Mouse (Mus musculus) forebrain, embryonic 14.5 days (tissue): ENCODE measurements at regions not wholly inside any gene's neighbourhood (a gene's known extent, or its start where the extent isn't known, plus 50 kb on each side); places are given as distances from the start of the nearest gene placed in this dataset.

Experiments
- ATAC-seq: fragments of 200-750 bp; cut with Nextera tagmentation; 2 replicates; pipeline ENCODE4 v1.8.0; 2017; ENCODE audit warnings: mild to moderate bottlenecking, moderate library complexity
- DNase-seq: peaks from one replicate; pipeline ENCODE4 v3.0.0-alpha.2; 2015; ENCODE audit warnings: low spot score
- H3K27ac ChIP-seq: fragments of 300-500 bp; sonication (generic); 2 replicates; pipeline ENCODE4 v1.5.1; 2014; ENCODE audit warnings: low read depth, mild to moderate bottlenecking, control low read depth, low read length, moderate library complexity
- H3K27me3 ChIP-seq: fragments of 300-500 bp; sonication (generic); replicated peaks from 2 replicates; pipeline ENCODE4 v1.6.1; 2014; ENCODE audit warnings: low read length, control low read depth, mixed read lengths; ENCODE audit not compliant: control insufficient read depth, insufficient read depth
- H3K36me3 ChIP-seq: fragments of 300-500 bp; sonication (generic); 2 replicates; pipeline ENCODE4 v1.6.1; 2014; ENCODE audit warnings: low read length, control low read depth; ENCODE audit not compliant: control insufficient read depth, insufficient read depth
- H3K4me1 ChIP-seq: fragments of 300-500 bp; sonication (generic); 2 replicates; pipeline ENCODE4 v1.6.1; 2014; ENCODE audit warnings: antibody characterized with exemption, low read length, control low read depth; ENCODE audit not compliant: control insufficient read depth, insufficient read depth
- H3K4me2 ChIP-seq: fragments of 300-500 bp; sonication (generic); 2 replicates; pipeline ENCODE4 v1.6.1; 2014; ENCODE audit warnings: mild to moderate bottlenecking, control low read depth, low read length
- H3K4me3 ChIP-seq: fragments of 300-500 bp; sonication (generic); 2 replicates; pipeline ENCODE4 v1.5.1; 2014; ENCODE audit warnings: low read depth, low read length, control low read depth
- H3K9ac ChIP-seq: fragments of 300-500 bp; sonication (generic); 2 replicates; pipeline ENCODE4 v1.6.1; 2014; ENCODE audit warnings: mild to moderate bottlenecking, low read length, control low read depth, moderate library complexity
- H3K9me3 ChIP-seq: fragments of 300-500 bp; sonication (generic); replicated peaks from 2 replicates; pipeline ENCODE4 v1.6.1; 2016; ENCODE audit warnings: low read length, control low read depth, mixed read lengths; ENCODE audit not compliant: control insufficient read depth
- WGBS: fragments of 180-500 bp; shearing (Covaris S2); extraction: QIAGEN DNeasy Blood & Tissue Kit; methylation state at CpG from one replicate; pipeline ENCODE4 v1.1.7; 2014; 5-methylcytosine and 5-hydroxymethylcytosine counted together

DNA sequence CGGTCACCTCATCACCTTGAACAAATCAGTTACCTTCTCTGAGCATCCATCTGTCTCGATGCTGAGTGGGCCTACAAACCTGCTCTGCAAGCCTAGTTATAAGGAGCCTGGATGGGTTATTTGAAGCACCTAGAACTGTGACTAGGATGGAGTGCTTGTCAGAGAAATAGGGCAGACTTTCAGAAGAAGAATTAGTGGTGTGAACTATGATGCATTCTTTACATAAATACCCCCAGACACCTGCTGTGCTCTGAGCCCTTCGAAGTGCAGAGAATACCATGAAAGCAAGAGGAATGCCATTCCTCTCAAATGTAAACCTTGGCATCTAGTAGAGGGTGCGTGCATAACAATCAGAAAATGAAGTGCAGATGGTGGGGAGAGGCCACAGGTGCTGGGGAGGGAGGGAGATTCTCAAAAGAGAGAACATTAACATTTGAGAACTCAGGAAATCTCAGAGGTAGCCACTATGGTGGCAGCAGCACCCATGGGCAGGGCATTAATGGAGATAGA lies 113.3 kb downstream of the Apip start:
- ATAC-seq (no peak), DNase-seq (no peak)
- Histone ChIP-seq H3K4me1 (no peaks in the 10 kb centered on the region), H3K4me2 (no peak overlapping the region), H3K27me3 (no peaks in the 10 kb centered on the region), H3K27ac (no peak overlapping the region), H3K9ac (no peak overlapping the region), H3K9me3 (no peaks in the 10 kb centered on the region), H3K4me3 (no peak overlapping the region), H3K36me3 (no peaks in the 10 kb centered on the region)
- 73% methylated on average over 4 of the region's 4 CpGs for WGBS

DNA sequence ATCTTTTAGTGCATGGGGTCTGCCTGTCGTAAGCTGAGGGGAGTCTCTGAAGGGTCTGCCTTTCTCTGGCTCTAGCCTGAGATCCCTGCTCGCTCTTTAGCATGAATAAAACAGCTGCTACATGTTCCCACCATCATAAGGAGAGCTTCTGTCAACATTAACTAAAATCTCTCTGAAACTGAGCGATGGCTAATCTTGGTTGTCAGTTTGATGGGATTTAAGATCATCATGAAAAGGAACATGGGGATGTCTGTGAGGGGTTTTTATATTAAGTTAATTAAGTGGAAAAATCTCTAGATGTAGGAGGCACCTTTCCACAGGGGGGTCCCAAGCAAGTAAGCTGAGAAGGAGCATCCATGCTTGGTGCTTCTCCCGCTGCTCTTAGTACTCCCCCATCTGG lies 110.5 kb downstream of the Ehf start:
- WGBS: 62% methylated on average over 4 of the region's 4 CpGs
- ATAC-seq: no peak
- DNase-seq: no peak

DNA sequence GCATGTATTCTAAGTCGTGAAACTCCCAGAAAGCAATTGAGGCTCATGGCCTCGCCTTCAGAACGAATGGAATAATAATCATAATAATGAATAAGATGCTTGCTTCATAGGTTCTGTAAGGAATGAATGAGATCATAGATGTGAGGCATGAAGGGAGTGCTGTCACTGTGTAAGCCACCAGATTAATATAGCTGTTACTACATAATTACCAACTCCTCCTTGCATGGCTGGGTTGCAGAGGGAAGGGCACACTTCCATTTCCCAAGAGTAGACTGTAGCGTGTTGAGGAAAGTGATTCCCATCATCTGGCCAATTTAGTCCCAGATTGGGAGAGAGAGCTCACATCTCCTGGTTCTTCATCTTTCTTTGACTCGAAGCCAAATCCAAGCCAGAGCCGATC lies 102.8 kb downstream of the Ehf start:
- no peaks in the 10 kb centered on the region for H3K36me3 ChIP-seq
- 84% methylated on average over 6 of the region's 6 CpGs for WGBS
- H3K27ac ChIP-seq: no peak overlapping the region
- no peak overlapping the region for H3K9ac ChIP-seq
- no peaks in the 10 kb centered on the region for H3K4me1 ChIP-seq
- H3K9me3 ChIP-seq: no peaks in the 10 kb centered on the region
- DNase-seq (no peak), ATAC-seq (no peak)
- H3K4me2 ChIP-seq: no peak overlapping the region
- H3K4me3 ChIP-seq: no peak overlapping the region
- no peaks in the 10 kb centered on the region for H3K27me3 ChIP-seq

More for the DNA sequence above, 110.5 kb downstream of the Ehf start:
- H3K9me3 ChIP-seq: no peaks in the 10 kb centered on the region
- H3K27me3 ChIP-seq: no peaks in the 10 kb centered on the region
- no peak overlapping the region for H3K9ac ChIP-seq
- no peaks in the 10 kb centered on the region for H3K4me1 ChIP-seq
- no peaks in the 10 kb centered on the region for H3K36me3 ChIP-seq
- H3K27ac ChIP-seq: no peak overlapping the region
- H3K4me3 ChIP-seq: no peak overlapping the region
- no peak overlapping the region for H3K4me2 ChIP-seq

DNA sequence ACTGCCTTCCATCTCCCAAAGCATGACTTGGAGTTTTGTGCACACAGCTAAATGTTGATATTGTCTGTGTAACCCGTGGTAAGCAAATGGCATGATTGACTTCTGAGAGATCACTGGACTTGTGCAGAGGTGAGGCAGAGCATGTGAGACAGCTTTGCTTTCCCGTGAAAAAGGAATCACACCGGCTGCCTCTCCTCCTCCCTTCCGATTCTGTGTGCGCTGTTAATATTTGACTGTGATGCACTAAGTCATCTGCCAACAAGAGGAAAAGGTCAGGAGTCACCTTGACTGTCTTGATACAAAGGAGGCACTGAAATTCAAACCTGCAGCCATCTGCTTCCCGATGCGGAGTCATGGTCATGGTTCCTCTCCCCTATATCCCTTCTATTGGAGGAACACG lies 98.0 kb downstream of the Ehf start:
- Histone ChIP-seq H3K9me3 (no peaks in the 10 kb centered on the region), H3K4me1 (no peaks in the 10 kb centered on the region), H3K27ac (no peak overlapping the region), H3K27me3 (no peaks in the 10 kb centered on the region), H3K9ac (no peak overlapping the region), H3K36me3 (no peaks in the 10 kb centered on the region), H3K4me2 (no peak overlapping the region), H3K4me3 (no peak overlapping the region)
- 92% methylated on average over 8 of the region's 8 CpGs for WGBS
- DNase-seq: no peak
- ATAC-seq: no peak

DNA sequence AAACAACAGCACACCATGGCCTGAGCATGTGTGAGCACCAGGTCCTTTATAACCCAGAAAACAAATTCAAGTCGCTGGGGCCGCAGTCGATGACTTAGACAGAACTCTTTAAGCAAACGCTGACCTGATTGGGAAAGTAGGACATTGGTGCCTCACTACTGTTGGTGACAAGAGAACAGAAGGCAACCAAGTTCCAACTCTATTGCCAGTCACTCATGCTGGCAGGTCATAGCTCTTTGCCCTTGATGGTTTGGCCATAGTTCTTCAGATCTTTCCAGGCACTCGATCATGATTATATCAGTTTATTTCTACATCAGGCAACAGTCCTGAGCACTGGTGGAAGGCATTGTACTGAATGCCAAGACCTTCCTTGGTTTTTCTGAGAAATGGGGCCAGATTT lies 94.7 kb downstream of the Ehf start:
- DNase-seq (no peak), ATAC-seq (no peak)
- Histone ChIP-seq H3K36me3 (no peaks in the 10 kb centered on the region), H3K4me2 (no peak overlapping the region), H3K9ac (no peak overlapping the region), H3K27me3 (no peaks in the 10 kb centered on the region), H3K4me3 (no peak overlapping the region), H3K4me1 (no peaks in the 10 kb centered on the region), H3K27ac (no peak overlapping the region), H3K9me3 (no peaks in the 10 kb centered on the region)
- 92% methylated on average over 5 of the region's 5 CpGs for WGBS

DNA sequence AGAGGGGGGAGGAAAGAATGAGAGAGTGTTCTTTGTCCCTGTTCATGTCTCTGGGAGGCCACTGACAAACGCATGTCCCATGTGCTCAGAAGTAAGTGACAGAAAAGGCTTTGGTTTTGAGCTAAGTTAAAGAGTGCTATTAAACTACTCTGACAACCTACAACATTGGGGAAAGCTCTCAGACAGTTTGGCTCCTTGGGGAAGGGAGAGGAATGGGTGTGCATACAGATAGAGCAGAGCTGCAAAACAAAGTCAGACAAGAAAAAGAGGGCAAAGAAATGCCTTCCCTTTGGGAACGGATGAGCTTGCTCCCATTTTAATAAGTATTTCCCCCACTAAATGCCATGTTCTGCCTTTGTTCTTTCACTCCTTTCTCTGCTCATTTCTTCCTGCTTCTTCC lies 94.0 kb downstream of the Ehf start:
- no peaks in the 10 kb centered on the region for H3K9me3 ChIP-seq
- DNase-seq (no peak), ATAC-seq (no peak)
- H3K4me2 ChIP-seq: no peak overlapping the region
- H3K9ac ChIP-seq: no peak overlapping the region
- H3K4me3 ChIP-seq: no peak overlapping the region
- H3K27me3 ChIP-seq: no peaks in the 10 kb centered on the region
- no peaks in the 10 kb centered on the region for H3K4me1 ChIP-seq
- no peak overlapping the region for H3K27ac ChIP-seq
- 71% methylated on average over 2 of the region's 2 CpGs for WGBS
- no peaks in the 10 kb centered on the region for H3K36me3 ChIP-seq

DNA sequence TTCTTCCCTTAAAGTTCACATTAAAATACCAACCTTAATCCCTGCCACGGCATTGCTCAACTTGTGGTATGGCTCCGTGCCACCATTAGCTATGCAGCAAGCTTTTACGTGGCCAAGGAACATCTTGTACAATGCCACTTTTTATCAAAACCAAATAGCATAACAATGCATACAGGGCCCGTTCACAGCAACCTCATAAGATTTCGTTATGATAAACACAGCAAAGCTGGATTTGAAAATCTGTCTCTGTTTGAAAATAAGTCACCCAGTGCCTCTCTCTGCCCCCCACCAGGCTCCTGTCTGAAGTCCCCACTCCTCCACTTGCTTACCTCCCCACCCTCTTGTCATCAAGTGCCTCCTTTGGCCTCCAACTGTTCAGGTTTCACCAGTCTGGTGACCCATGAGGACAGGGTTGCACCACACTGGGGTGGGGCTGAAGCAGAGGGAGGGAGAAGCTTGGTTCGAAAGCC lies 93.5 kb downstream of the Ehf start:
- Histone ChIP-seq H3K9me3 (no peaks in the 10 kb centered on the region), H3K4me3 (no peak overlapping the region), H3K4me2 (no peak overlapping the region), H3K36me3 (no peaks in the 10 kb centered on the region), H3K27ac (no peak overlapping the region), H3K4me1 (no peaks in the 10 kb centered on the region), H3K27me3 (no peaks in the 10 kb centered on the region), H3K9ac (no peak overlapping the region)
- no peak for DNase-seq
- 72% methylated on average over 6 of the region's 6 CpGs for WGBS
- no peak for ATAC-seq

DNA sequence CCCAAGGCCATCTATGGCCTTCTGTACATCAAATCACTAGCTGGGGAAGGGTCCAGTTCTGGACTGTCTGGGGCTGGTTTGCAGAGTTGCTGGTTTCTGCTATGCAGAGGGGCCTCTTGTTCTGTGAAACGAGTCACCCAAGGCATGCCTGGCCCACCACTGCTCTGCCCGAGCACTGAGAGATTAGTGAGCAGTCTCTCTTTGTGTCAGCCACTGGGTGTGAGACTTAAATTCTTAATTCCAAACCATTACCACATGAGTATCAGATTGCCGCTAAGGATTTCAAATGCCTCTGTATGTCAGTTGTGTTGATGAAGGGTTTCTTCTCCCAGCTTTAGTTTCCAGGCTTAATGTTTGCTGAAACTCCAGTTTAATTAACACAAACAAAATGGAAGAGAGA lies 91.9 kb downstream of the Ehf start:
- H3K27ac ChIP-seq: no peak overlapping the region
- 21% methylated on average over 3 of the region's 3 CpGs for WGBS
- no peak overlapping the region for H3K4me2 ChIP-seq
- no peaks in the 10 kb centered on the region for H3K4me1 ChIP-seq
- no peaks in the 10 kb centered on the region for H3K9me3 ChIP-seq
- H3K4me3 ChIP-seq: no peak overlapping the region
- H3K36me3 ChIP-seq: no peaks in the 10 kb centered on the region
- no peaks in the 10 kb centered on the region for H3K27me3 ChIP-seq
- ATAC-seq (no peak), DNase-seq (no peak)
- no peak overlapping the region for H3K9ac ChIP-seq
